Mouse (Mus musculus) cerebellum, adult 9-11 months (tissue): ENCODE data around the gene Elavl1.
A peak's percentile ranks its signal among the peaks of the same experiment; 100 is the strongest.
"Not testable (repeated sequence)": the region's sequence is repeated elsewhere in the genome, so short reads cannot be mapped to it uniquely, and the experiment has no call there.

Experiments used
- DNase-seq: peaks from one replicate; pipeline ENCODE4 v3.0.0; 2022

Gene Elavl1

DNA sequence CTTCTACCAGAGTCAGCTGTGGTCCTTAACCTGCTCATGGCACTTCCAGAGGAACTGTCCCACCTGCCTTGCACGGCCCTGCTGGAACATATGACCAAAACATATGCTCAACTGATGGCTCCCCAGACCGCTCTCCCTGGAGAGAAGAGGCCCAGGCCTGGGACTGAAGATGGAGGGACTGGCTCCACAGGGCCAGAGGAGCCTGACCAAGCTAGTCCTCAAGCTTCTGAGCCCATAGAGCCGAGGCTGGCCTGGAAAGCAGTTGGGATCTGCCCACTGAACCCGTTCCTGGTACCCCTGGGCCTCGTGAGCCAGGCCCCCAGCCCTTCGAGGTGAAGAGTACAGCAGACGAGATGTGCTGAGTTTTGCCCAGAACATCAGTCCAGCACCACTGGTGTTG, 69.7 kb downstream of the Elavl1 start:
- DNase-seq: not testable (repeated sequence)

DNA sequence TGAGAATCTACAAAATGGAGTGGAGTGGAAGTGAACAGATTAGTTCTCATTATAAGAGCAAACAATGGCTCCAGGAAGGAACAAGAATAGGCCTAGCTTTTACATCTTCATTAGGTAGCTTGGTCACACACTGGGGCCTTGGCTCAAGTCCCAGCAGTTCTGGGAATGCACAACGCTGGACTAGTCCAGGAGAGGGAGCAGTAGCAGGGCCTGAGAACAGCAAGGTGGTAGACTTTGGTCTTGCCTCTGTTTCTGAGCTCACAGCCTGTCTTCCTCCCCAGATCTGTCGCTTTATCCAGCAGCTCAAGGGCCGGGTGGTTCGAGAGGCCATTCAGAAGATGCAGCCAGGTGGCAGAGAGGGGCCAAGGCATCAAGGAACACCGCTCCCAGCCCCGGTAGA, 71.2 kb downstream of the Elavl1 start:
- DNase-seq: peak; percentile 82

DNA sequence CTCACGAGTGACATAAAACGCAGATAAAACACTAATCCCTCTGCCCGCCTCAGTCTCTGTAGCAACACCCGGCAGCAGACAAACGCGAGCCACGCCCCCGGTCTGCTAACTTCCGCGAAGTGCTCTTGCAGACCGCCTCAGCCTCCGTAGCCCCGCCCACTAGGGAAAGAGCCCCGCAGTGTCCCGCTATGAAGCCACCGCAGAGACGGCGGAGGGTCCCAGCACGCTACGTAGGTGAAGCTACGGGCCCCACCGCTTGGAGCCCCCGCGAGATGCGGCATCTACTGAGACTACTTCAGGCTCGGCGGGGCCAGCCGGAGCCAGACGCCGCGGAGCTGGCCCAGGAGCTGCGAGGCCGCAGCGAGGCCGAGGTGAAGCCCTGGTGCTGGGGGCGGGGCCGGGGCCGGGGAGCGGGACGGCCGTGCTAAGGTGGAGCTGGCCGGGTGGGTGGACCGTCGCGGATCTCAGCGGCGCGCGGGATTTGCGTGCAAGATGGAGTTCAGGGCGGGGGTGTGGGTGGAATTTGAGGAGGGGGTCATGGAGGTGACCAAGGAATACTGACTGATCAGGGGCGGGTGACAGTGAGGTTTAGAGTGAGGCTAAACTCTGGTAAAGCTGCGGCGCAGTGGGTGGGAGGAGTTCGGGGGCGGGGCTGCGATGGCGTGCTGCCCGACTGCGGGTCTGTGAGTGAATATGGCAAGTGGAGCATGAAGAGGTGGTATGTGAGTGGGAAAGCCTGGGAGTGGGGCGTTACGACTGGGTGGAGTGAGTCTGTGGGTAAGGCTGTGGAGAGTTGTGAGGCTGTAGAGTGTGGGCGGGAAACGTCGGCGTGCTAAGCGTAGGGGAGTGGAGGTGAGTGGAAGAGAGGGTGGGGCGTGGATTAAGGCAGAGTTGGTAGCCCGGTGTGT, 72.0 kb downstream of the Elavl1 start, which contains the start of gene Snapc2:
TSS of gene Snapc2 (plus strand) at position 147 of the 908 bp plus-strand sequence.
- DNase-seq: peak; percentile 93

DNA sequence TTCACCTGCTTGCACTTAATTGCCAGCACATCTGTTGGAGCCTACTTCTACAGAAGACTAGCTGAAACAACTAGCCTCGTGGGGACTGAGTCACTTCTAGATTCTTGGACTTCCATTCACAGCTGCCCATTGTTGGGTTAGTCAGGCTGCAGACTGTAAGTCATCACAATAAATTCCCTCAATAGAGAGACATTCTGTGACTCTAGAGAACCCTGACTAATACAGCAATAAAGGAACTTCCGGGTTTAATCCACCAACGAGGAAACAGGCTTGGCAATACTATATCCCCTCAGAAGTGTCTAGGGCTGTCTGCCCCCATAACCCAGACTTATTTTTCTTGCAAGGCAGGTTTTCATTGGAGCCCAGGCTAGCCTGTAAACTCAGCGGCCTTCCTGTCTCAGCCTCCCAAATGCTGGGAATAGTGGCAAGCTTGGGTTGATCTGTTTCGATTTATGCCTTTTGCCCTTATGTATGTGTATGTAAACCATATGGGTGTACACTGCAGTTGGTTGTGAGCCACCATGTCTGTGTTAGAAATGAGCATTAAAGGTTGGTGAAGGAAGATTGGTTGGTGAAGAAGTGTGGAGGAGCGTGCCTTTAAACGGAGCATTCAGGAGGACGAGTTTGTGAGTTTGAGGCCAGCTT, 73.0 kb downstream of the Elavl1 start:
- DNase-seq: no peak

GRCm38 (mm10) chr8:4250306-4250970, 74.8 kb downstream of the Elavl1 start:
- peak; percentile 82 for DNase-seq

GRCm38 (mm10) chr8:4249213-4249612, 76.0 kb downstream of the Elavl1 start:
- no peak for DNase-seq

DNA sequence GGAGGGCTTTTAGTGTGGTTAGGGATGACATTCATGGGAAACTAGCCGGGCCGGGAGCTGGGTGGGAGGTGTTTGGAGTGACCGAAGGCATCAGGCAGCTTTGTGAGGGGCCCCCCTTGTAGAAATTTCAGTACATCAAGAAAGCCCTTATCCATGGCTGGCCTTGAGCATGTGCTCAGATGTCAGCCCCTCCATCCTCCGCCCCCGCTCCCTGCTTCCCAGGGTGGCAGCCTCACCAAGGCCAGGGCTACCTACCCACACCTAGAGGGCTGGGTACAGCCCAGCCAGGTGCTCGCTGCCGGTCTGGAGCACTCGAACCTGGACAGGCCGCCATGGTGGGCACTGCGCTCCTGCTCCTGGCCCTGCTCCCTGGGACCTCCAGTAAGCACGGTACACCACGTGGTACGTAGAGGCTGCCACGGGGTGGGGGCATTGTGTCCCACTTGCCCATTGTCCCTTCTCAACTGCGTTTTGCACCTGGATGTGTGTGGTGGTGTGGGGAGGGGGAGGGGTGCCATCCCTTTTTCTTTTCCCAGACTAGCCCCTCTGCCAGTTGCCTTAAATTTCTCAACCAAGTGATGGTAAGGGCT, 77.2 kb downstream of the Elavl1 start, which contains the start of gene Tgfbr3l:
TSS of gene Tgfbr3l (plus strand) at position 264 of the 590 bp plus-strand sequence.
- no peak for DNase-seq

GRCm38 (mm10) chr8:4247241-4247640, 78.0 kb downstream of the Elavl1 start:
- no peak for DNase-seq

DNA sequence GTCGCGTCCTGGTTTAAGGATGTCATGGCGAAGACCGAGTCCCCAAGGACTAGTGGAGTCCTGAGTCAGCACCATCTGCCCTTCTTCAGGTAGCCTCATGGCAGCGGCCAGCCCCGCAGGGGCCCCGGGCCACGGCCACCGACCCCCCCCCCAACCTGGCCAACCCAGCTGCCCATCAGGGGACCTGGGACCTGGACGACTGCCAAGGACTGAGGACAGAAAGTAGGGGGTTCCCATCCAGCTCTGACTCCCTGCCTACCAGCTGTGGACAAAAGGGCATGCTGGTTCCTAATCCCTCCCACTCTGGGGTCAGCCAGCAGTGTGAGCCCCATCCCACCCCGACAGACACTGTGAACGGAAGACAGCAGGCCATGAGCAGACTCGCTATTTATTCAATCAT, 79.5 kb downstream of the Elavl1 start:
- DNase-seq: no peak

GRCm38 (mm10) chr8:4245061-4245460, 80.2 kb downstream of the Elavl1 start:
- DNase-seq: no peak

DNA sequence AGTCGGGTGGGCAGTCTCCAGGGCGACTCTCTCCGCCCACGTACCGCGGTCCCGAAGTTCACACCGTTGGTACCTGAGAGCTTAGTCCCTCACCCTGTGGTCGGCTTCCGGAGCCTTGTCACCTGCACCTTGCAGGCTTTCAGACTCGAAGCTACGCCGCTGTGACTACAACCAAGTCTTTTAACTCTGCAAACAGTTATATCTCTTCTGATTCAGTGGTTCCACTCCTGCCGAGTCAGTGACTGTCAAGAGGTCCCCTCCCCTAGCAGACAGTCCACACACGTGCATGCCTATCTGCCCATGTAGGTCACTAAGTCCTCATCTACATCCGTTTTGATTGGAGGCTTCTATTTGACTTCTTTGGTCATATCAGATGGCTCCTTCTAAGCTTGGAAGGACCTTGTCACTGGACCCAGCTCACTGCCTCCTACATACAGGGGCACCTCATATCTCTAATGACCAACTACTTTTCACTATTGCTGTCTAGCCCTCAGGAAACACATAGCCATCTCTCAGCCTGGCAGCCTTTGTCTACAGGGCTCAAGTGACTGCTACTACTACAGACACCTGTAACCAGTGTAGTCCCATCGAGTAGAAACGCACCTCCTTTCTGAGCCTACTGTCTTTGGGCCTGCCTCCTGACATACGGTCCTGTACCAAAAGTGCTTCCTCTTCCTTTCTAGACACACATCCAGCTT, 85.9 kb downstream of the Elavl1 start:
- DNase-seq: no peak

DNA sequence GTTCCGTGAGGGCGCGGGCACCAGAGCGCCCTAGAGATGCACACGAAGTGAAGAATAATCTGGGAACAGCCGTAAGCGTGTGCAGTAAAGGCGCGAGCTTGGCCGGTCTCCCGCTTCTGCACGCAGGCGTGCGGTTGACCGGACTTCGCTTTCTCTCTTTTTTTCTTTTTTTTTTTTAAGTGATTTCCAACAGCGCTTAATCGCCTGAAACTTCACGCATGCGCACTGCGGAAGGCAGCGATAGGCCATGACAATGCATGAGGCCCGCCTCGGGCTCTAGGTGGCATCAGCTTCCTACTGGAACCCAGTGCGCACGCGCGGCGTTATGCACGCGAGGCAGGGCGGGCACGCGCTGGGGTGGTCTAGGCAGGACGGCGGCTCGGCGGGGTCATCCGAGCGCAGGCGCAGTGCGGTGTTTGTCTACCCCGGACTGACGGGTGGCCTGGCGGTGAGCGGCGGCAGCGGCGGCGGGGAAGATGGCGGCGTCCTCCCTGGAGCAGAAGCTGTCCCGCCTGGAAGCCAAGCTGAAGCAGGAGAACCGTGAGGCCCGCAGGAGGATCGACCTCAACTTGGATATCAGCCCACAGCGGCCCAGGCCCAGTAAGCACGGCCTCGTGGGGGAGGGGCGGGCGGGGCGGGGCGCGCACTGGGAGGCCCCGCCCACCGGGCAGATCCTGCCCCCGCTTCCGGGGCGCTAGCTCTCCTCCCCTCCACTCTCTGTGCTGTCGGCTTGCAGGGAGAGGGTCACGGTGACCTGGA, 86.6 kb downstream of the Elavl1 start, which contains the start of the genes Map2k7 and Gm49320:
TSS of gene Map2k7 (plus strand) at position 307 of the 759 bp plus-strand sequence.
TSS of gene Gm49320 (plus strand) at position 432 of the 759 bp plus-strand sequence.
- peak; percentile 100 for DNase-seq

DNA sequence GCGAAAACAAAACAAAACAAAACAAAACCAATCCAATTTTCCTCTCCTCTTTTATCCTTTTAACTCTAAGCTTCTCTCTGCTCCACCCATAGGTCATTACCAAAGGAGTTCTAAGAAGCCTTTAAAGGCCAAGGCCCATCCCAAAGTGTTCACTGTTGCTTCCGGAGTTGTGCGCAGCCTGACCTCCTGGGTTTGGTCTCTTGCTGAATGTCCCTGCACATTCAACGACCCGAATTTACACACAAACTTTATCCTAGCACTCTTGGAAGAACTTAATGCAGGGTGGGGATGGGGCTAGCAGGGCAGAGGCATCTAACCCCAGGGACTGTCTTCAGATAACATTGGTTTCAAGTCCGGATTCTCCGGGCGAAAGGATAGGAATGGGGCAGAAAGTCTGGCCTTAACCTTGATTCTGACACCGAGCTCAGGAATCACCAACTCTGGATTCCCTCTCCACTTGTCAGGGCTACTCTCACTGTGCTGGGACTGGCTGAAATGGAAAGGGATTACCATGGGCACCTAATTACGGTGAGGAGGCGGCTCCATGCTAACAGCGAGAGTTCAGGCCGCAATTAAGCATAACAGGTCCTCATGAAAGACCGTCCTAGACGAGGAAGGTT, 87.3 kb downstream of the Elavl1 start:
- DNase-seq: no peak
